Mouse (Mus musculus) small intestine, adult 2 months (tissue): ENCODE data around the gene Ugt1a9.

Experiments
- CTCF ChIP-seq: fragments of 200-500 bp; IDR thresholded peaks from 2 replicates; pipeline ENCODE4 v1.5.1; 2012; ENCODE audit warnings: low read depth, mild to moderate bottlenecking, control low read depth, inconsistent platforms, low read length, moderate library complexity, mixed read lengths; ENCODE audit not compliant: insufficient replicate concordance, insufficient read length; ENCODE audit errors: extremely low read depth
- POLR2A ChIP-seq: fragments of 200-500 bp; IDR thresholded peaks from 2 replicates; pipeline ENCODE4 v1.6.1; 2012; ENCODE audit warnings: low read depth, mild to moderate bottlenecking, control low read depth, inconsistent platforms, low read length, moderate library complexity

- TF ChIP-seq CTCF (no peak), POLR2A (no peak)
These were observed 156.9 kb downstream of the Ugt1a9 start for GRCm38 (mm10) chr1:88227482-88227881.
